Mouse (Mus musculus) C3H10T1/2 (cell line): ENCODE results near the gene Golga5. TPM values are rescaled to one million over a fixed set of nuclear protein-coding genes. Genes with fewer than 3 reads are reported as not detected.

Source experiments
- polyA plus RNA-seq, 2 experiments: library from polyadenylated mRNA; unstranded; fragments of >200 nt; fragmentation: generic; extraction: Trizol; gene quantifications; one replicate each; pipeline ENCODE4 v1.2.1; 2012; ENCODE audit warnings: missing spikeins in 2 of 2

Gene Golga5
- polyA plus RNA-seq: 1 to 10 TPM in 1 of 2 experiments, under 1 TPM in 1; 0.62 to 9.0 TPM

DNA sequence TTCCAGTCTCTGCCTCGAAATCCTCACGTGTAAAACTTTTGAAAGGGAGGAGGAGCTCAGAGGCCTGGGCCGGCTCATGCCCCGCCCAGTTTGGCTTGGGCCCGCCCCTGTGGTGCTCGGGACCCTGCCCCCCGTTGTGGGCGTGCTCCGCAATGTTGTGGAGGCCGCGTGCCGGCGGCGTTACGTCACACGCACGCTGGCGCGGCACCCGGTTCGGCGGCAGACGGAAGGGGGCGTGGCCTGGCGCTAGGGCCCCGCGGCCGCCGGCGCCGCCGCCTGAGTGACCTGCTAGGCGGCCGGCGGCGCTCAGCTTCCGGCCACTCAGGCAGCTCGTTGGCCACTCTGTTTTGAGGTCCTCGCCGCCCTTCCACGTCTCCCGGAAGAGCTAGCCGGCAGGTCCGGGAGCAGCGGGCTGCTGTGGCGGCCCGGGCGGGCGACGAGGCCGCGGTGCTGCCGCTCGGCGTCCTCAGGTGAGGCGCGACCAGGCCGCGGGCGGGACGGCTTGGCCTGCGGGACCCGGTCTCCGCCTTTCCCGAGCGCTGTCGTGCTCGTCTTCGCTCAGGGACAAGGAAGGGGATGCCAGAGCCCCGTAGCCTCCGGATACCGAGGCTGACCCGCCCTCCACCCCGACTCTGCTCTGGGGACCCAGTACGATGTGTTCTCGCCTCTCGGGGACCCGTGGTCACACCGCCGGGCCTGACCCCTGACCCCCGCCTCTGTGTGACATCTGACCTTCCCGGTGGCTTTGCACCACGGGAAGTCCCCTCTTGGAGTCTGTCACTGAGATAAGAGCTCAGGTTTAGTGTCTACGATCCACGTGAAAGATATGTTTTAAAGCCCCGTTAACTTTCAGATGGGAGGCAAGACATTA lies at the start of gene Golga5:
TSS of gene Golga5 (plus strand) at position 242 of the 871 bp plus-strand sequence.

GRCm38 (mm10) chr12:102439632-102440023 lies 29.3 kb upstream of the Golga5 start, which contains the start of gene Lgmn:
Lgmn (minus strand) TSS chr12:102439813.

Other genes with a start within 250 kb of the Golga5 start
- gene Rin3, start 186.1 kb upstream of the Golga5 start, polyA plus RNA-seq: 1 to 10 TPM; 2.0 to 4.5 TPM
- 10 to 100 TPM; 23.9 to 50.2 TPM for gene Lgmn, start 29.3 kb upstream of the Golga5 start, polyA plus RNA-seq
- gene Chga, start 85.8 kb downstream of the Golga5 start, polyA plus RNA-seq: not detected
- 10 to 100 TPM in 1 of 2 experiments, 1 to 10 TPM in 1; 6.9 to 11.6 TPM for gene Itpk1, start 235.8 kb downstream of the Golga5 start, polyA plus RNA-seq